Mouse (Mus musculus) embryonic stem cell, embryonic (primary cell): ENCODE data around the gene Ttc28.

Experiments
- CTCF ChIA-PET, 4 experiments: fragments of 300-600 bp in 2 of 4; fragments of 350-600 bp in 2 of 4; sonication (Branson Sonifier 250); formaldehyde crosslinking; loops; one replicate each; lab custom pipeline; 2022; ENCODE audit warnings: inconsistent platforms in 2 of 4; lab: Charles Lee
- POLR2A ChIA-PET, 4 experiments: fragments of 300-600 bp in 2 of 4; fragments of 350-600 bp in 2 of 4; sonication (Branson Sonifier 250); formaldehyde crosslinking; loops; one replicate each; lab custom pipeline; 2022; ENCODE audit warnings: antibody characterized with exemption in 4 of 4, inconsistent platforms in 1 of 4; lab: Charles Lee

Ttc28 gene

DNA sequence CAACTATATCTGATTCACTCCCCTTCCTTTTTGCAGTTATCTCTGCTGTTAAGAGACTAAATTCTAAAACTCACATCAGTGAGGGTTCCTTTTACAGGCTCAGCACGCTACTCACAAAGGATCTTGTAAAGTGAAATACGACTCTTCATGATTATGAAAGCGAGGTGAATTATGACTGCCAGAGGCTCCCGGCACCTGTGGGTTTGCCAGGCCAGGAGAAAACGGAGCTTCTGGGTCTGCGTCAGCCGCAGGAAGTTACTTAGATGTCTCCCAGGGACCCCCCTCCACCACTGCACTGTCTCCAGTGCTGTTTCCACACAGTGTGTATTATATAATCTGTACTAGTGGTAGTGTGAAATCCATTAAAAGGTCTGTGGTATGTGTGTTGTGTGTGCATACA, 233.6 kb downstream of the Ttc28 start:
- ChIA-PET POLR2A (interaction anchor here in 1 of 4 experiments (0.6 to 1.6 kb wide), 5 partner anchors 16 to 692 kb away, joined by 3 to 4 read pairs (median 3); no protein-coding TSS in a partner anchor), CTCF (no interaction called here)

- ChIA-PET POLR2A (interaction anchor here in 1 of 4 experiments (0.6 to 1.6 kb wide), 4 partner anchors 16 to 102 kb away, joined by 3 to 4 read pairs (median 3); no protein-coding TSS in a partner anchor), CTCF (interaction anchor here in 1 of 4 experiments (0.7 kb wide), 1 partner anchor 67 kb away, joined by 4 read pairs; no protein-coding TSS in a partner anchor)
Observed at GRCm38 (mm10) chr5:111113694-111114375, 234.2 kb downstream of the Ttc28 start.

DNA sequence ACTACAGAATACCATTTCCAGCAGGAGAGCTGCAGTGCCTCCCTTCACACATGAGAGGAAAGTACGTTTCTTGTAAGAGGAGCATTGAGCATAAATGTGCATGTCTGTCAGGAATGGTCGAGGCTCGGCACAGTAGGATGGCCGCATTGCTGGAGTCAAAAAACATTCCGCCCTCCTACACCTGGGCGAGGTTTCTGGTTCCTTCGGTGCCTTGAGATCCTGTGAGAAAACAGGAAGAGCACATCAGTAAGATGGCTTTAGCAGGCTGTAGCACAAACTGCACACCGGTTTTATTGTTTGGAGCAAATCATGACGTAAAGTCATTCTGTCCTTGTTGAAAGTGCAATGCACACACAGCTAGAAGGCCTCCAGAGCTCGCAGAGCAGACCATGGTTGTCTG, 235.0 kb downstream of the Ttc28 start:
- CTCF ChIA-PET, result interaction anchor here in 1 of 4 experiments (0.6 kb wide), 1 partner anchor 143 kb away, joined by 3 read pairs; no protein-coding TSS in a partner anchor
- POLR2A ChIA-PET, result interaction anchor here in 3 of 4 experiments (0.6 to 1.9 kb wide), 5 partner anchors 9 to 59 kb away, joined by 3 to 10 read pairs (median 3); no protein-coding TSS in a partner anchor

DNA sequence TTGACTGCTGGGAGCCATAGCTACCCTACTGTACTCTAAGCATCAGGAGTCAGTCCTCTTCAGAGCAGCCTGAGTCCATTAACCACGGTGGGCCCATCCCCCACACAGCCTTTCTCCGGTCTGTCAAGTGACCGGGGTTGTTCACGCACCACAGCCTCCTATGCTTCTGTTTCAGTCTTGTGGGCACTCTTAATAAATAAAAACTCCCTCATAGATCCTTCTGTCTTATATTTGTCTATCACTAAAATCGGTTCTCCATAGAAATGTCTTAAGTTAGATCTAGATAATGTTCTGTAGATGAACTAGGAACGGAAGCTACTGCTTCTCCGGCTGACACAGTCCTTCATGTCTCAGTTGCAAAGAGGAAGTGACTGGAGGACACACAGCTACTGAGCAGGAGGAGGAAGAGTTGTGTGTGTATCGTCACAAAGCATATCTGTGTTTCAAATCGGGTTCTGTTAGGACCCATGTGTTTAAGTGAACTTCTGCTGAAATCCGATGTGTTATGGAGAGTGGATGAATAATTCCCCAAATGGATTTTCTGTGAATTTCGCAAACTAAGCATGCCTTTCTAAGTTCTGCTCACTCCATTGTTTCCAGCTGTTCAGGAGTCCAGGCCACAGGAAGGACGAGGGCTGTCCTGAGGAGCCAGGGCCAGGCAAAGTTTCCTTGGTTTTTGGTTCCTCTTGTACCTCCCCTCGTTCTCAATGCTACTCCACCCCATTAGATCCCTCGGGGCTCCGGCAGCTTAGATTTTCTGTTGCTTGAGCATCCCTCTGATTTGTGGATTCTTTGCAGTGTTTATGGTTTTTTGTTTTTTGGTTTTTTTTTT, 236.1 kb downstream of the Ttc28 start:
- CTCF ChIA-PET, result interaction anchor here in 2 of 4 experiments (0.6 kb wide), 2 partner anchors 142 to 174 kb away, joined by 3 read pairs; no protein-coding TSS in a partner anchor
- POLR2A ChIA-PET, result interaction anchor here in 3 of 4 experiments (0.6 to 1.9 kb wide), 10 partner anchors 7 to 507 kb away, joined by 3 to 10 read pairs (median 4); no protein-coding TSS in a partner anchor

DNA sequence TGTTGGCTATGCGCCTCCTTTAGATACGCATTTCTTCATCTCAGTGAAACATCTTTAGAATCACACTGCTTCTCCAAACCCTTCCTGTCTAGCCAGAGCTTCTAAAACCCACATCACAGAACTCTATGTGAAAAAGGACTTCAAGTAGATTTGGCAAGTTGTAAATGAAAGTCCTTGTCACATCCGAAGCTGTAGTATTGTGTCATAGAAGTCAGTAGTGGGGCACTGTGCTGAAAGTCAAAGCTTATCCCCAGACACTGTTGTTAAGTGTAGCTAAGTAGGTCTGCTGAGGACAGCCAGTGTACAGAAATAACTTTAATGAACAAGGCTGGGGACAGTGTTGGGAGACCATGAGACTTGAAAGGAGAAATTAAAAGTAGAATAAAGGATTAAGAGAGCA, 240.2 kb downstream of the Ttc28 start:
- POLR2A ChIA-PET, result interaction anchor here in 1 of 4 experiments (1.5 to 2.0 kb wide), 2 partner anchors 9 to 10 kb away, joined by 3 to 10 read pairs; no protein-coding TSS in a partner anchor
- CTCF ChIA-PET, result interaction anchor here in 1 of 4 experiments (0.6 kb wide), 1 partner anchor 131 kb away, joined by 3 read pairs; no protein-coding TSS in a partner anchor

- POLR2A ChIA-PET, result interaction anchor here in 1 of 4 experiments (1.5 to 2.0 kb wide), 2 partner anchors 9 kb away, joined by 3 to 10 read pairs; no protein-coding TSS in a partner anchor
- CTCF ChIA-PET, result interaction anchor here in 1 of 4 experiments (0.6 kb wide), 1 partner anchor 131 kb away, joined by 3 read pairs; no protein-coding TSS in a partner anchor
Observed at GRCm38 (mm10) chr5:111120298-111120697, 240.7 kb downstream of the Ttc28 start.

- ChIA-PET CTCF (interaction anchor here in 1 of 4 experiments (0.6 kb wide), 1 partner anchor 132 kb away, joined by 3 read pairs; no protein-coding TSS in a partner anchor), POLR2A (interaction anchor here in 1 of 4 experiments (1.5 to 2.0 kb wide), 2 partner anchors 9 to 10 kb away, joined by 3 to 10 read pairs; no protein-coding TSS in a partner anchor)
Observed at GRCm38 (mm10) chr5:111120705-111121420, 241.3 kb downstream of the Ttc28 start.

- POLR2A ChIA-PET, result interaction anchor here in 2 of 4 experiments (0.9 to 2.1 kb wide), 5 partner anchors 7 to 98 kb away, joined by 3 to 4 read pairs (median 3); no protein-coding TSS in a partner anchor
- CTCF ChIA-PET, result no interaction called here
Observed at GRCm38 (mm10) chr5:111122332-111123049, 242.9 kb downstream of the Ttc28 start.

GRCm38 (mm10) chr5:111123050-111123746, 243.6 kb downstream of the Ttc28 start:
- ChIA-PET POLR2A (interaction anchor here in 2 of 4 experiments (0.9 to 2.1 kb wide), 5 partner anchors 8 to 99 kb away, joined by 3 to 4 read pairs (median 3); no protein-coding TSS in a partner anchor), CTCF (no interaction called here)

GRCm38 (mm10) chr5:111124620-111125200, 245.1 kb downstream of the Ttc28 start:
- ChIA-PET POLR2A (interaction anchor here in 1 of 4 experiments (0.6 kb wide), 1 partner anchor 28 kb away, joined by 3 read pairs; no protein-coding TSS in a partner anchor), CTCF (interaction anchor here in 1 of 4 experiments (0.5 kb wide), 1 partner anchor 63 kb away, joined by 5 read pairs; no protein-coding TSS in a partner anchor)

- ChIA-PET CTCF (no interaction called here), POLR2A (interaction anchor here in 1 of 4 experiments (2.0 kb wide), 1 partner anchor 10 kb away, joined by 10 read pairs; no protein-coding TSS in a partner anchor)
Observed at GRCm38 (mm10) chr5:111125746-111126145, 246.1 kb downstream of the Ttc28 start.

DNA sequence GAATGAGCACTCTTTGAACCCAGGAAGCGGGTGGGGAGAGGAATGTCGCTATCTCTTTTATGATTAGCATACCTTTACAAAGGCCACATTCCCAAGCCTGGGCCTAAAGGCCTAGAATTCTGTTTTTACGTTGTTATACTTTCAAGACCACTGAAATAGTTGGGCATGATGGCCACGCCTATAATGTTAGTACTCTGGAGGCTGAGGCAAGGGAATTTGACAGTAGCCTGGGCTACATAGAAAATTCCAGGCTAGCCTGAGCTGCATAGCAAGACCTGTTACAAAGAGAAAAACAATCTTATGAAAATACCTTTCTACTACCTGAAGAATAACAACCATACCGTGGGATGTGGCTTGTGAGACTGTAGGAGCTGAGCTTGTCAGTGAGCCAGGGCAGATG, 248.2 kb downstream of the Ttc28 start:
- ChIA-PET CTCF (interaction anchor here in 1 of 4 experiments (0.6 kb wide), 1 partner anchor 30 kb away, joined by 3 read pairs; no protein-coding TSS in a partner anchor), POLR2A (interaction anchor here in 3 of 4 experiments (0.7 to 7.7 kb wide), 15 partner anchors 9 to 900 kb away, joined by 3 to 63 read pairs (median 4); partner anchors contain the start of gene Ulk1 (in 1 of the 3))

DNA sequence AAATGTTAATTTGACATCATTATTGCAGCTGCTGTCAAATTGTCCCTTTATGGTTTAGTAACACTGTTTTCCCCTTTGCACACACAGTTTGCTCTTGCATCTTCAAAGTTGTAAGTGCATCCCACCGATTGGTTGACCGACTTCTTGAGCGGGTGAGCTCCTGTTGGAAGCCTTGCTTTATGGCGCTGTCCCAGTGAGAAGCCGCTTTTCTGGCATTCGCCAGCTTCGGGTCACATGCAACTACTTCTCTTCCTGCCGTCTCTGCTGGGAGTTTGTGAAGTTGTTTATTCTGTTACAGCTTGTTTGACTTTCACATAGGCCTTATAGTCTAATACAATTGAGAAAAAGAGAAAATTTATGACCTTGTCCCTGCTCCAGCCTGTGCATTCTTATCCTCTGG, 250.5 kb downstream of the Ttc28 start:
- CTCF ChIA-PET, result interaction anchor here in 1 of 4 experiments (0.5 kb wide), 1 partner anchor 160 kb away, joined by 3 read pairs; no protein-coding TSS in a partner anchor
- POLR2A ChIA-PET, result interaction anchor here in 3 of 4 experiments (0.7 to 7.7 kb wide), 10 partner anchors 10 to 310 kb away, joined by 3 to 63 read pairs (median 6); no protein-coding TSS in a partner anchor

- CTCF ChIA-PET, result interaction anchor here in 1 of 4 experiments (0.8 to 1.7 kb wide), 2 partner anchors 11 to 138 kb away, joined by 3 to 5 read pairs; no protein-coding TSS in a partner anchor
- POLR2A ChIA-PET, result interaction anchor here in 2 of 4 experiments (0.8 to 7.7 kb wide), 10 partner anchors 10 to 327 kb away, joined by 3 to 63 read pairs (median 5); no protein-coding TSS in a partner anchor
Observed at GRCm38 (mm10) chr5:111131561-111131960, 252.0 kb downstream of the Ttc28 start.

- ChIA-PET CTCF (no interaction called here), POLR2A (interaction anchor here in 2 of 4 experiments (0.6 to 7.7 kb wide), 5 partner anchors 9 to 864 kb away, joined by 3 to 63 read pairs (median 4); no protein-coding TSS in a partner anchor)
Observed at GRCm38 (mm10) chr5:111133150-111133549, 253.5 kb downstream of the Ttc28 start.
